Mouse (Mus musculus) liver, adult 2 months (tissue): Measurements from ENCODE around the gene Ajuba. TPM values are rescaled to one million over a fixed set of nuclear protein-coding genes. Genes with fewer than 3 reads are reported as not detected.

Experiments used
- DNase-seq: peaks from one replicate; pipeline ENCODE4 v3.0.0-alpha.2; 2011; ENCODE audit warnings: low read depth, low spot score; ENCODE audit errors: extremely low read depth
- H3K27ac ChIP-seq: fragments of 200-500 bp; replicated peaks from 2 replicates; pipeline ENCODE4 v1.5.1; 2012; ENCODE audit warnings: low read depth, mild to moderate bottlenecking, control low read depth, inconsistent platforms, low read length; ENCODE audit not compliant: insufficient read depth
- H3K27me3 ChIP-seq: fragments of 200-500 bp; 2 replicates; pipeline ENCODE4 v1.6.1; 2012; ENCODE audit warnings: mild to moderate bottlenecking, moderate library complexity, low read length, inconsistent platforms; ENCODE audit not compliant: control insufficient read depth, insufficient read depth
- H3K36me3 ChIP-seq: fragments of 200-500 bp; 2 replicates; pipeline ENCODE4 v1.6.1; 2012; ENCODE audit warnings: low read length, inconsistent platforms; ENCODE audit not compliant: control insufficient read depth, insufficient read depth
- H3K4me1 ChIP-seq: fragments of 200-500 bp; 2 replicates; pipeline ENCODE4 v1.6.1; 2011; ENCODE audit warnings: low read length; ENCODE audit not compliant: control insufficient read depth, insufficient read depth
- H3K4me3 ChIP-seq: fragments of 200-500 bp; 2 replicates; pipeline ENCODE4 v1.5.1; 2011; ENCODE audit warnings: low read depth, mild to moderate bottlenecking, control low read depth, low read length, moderate library complexity; ENCODE audit not compliant: insufficient read depth
- H3K79me2 ChIP-seq: fragments of 200-500 bp; 2 replicates; pipeline ENCODE4 v1.6.1; 2012; ENCODE audit warnings: inconsistent platforms, mild to moderate bottlenecking, low read length, moderate library complexity; ENCODE audit not compliant: control insufficient read depth, insufficient read depth
- H3K9ac ChIP-seq: fragments of 200-500 bp; 2 replicates; pipeline ENCODE4 v1.6.1; 2012; ENCODE audit warnings: low read depth, mild to moderate bottlenecking, control low read depth, inconsistent platforms, low read length
- CTCF ChIP-seq: fragments of 200-500 bp; IDR thresholded peaks from 2 replicates; pipeline ENCODE4 v1.5.1; 2011; ENCODE audit warnings: low read depth, low read length, control low read depth
- POLR2A ChIP-seq: fragments of 200-500 bp; IDR thresholded peaks from 2 replicates; pipeline ENCODE4 v1.6.1; 2011; ENCODE audit warnings: low read length, control low read depth; ENCODE audit not compliant: insufficient read depth; ENCODE audit errors: extremely low read depth
- WGBS: fragments of 180-500 bp; shearing (Covaris S2); methylation state at CpG from one replicate; pipeline ENCODE4 v1.1.7; 2018; 5-methylcytosine and 5-hydroxymethylcytosine counted together
- polyA plus RNA-seq: library from polyadenylated mRNA; depleted of rRNA; stranded (reverse); fragments of >200 nt; gene quantifications from 2 replicates; pipeline ENCODE4 v1.2.3, GENCODE M21; 2012; rRNA removed
- total RNA-seq: library from RNA; depleted of rRNA; stranded (reverse); fragments of >200 nt; gene quantifications from 2 replicates; pipeline ENCODE4 v1.2.3, GENCODE M21; 2014; rRNA removed

The Ajuba gene
- total and polyA plus RNA-seq, 2 experiments = 3.8 to 12.2 TPM

GRCm38 (mm10) chr14:54523600-54523999, 53.8 kb downstream of the Ajuba start:
- H3K79me2 ChIP-seq = no peaks in the 10 kb centered on the region
- no peak for DNase-seq
- no peaks in the 10 kb centered on the region for H3K36me3 ChIP-seq
- TF ChIP-seq CTCF (peak; percentile 4; the same call in 1 of the 2 replicates), POLR2A (no peak)
- H3K4me3 ChIP-seq = no peak overlapping the region
- no peak overlapping the region for H3K9ac ChIP-seq
- H3K27me3 ChIP-seq = no peaks in the 10 kb centered on the region
- no peak overlapping the region for H3K27ac ChIP-seq
- no peaks in the 10 kb centered on the region; the same call in 1 of the 2 replicates for H3K4me1 ChIP-seq
- 41% methylated on average over 6 of the region's 6 CpGs for WGBS

Other genes with a start within 250 kb of the Ajuba start
- 16.4 and 23.1 TPM in 2 replicates for gene Oxa1l, start 216.7 kb downstream of the Ajuba start, total RNA-seq
- 108 and 116 TPM in 2 replicates for gene Oxa1l, start 216.7 kb downstream of the Ajuba start, polyA plus RNA-seq
- gene Slc7a7, start 159.8 kb downstream of the Ajuba start, total RNA-seq = 2.2 and 2.3 TPM in 2 replicates
- 2.6 and 4.1 TPM in 2 replicates for gene Slc7a7, start 159.8 kb downstream of the Ajuba start, polyA plus RNA-seq
- gene Mrpl52, start 150.6 kb downstream of the Ajuba start, total RNA-seq = 77.8 and 85.8 TPM in 2 replicates
- gene Mrpl52, start 150.6 kb downstream of the Ajuba start, polyA plus RNA-seq = 876 and 1,262 TPM in 2 replicates
- 9.0 and 12.4 TPM in 2 replicates for gene Mmp14, start 145.9 kb downstream of the Ajuba start, total RNA-seq
- 44.0 and 52.6 TPM in 2 replicates for gene Mmp14, start 145.9 kb downstream of the Ajuba start, polyA plus RNA-seq
- gene Lrp10, start 113.4 kb downstream of the Ajuba start, total RNA-seq = 7.1 and 10.4 TPM in 2 replicates
- 41.3 and 50.3 TPM in 2 replicates for gene Lrp10, start 113.4 kb downstream of the Ajuba start, polyA plus RNA-seq
- not detected in 2 replicates for gene Rem2, start 101.5 kb downstream of the Ajuba start, total RNA-seq
- gene Rem2, start 101.5 kb downstream of the Ajuba start, polyA plus RNA-seq = 0.10 TPM in 1 of 2 replicates, not detected in the other
- 7.4 and 8.0 TPM in 2 replicates for gene Prmt5, start 60.0 kb downstream of the Ajuba start, total RNA-seq
- 9.5 and 17.0 TPM in 2 replicates for gene Prmt5, start 60.0 kb downstream of the Ajuba start, polyA plus RNA-seq
- 13.7 and 13.8 TPM in 2 replicates for gene Haus4, start 22.9 kb downstream of the Ajuba start, total RNA-seq
- gene Haus4, start 22.9 kb downstream of the Ajuba start, polyA plus RNA-seq = 7.4 and 10.9 TPM in 2 replicates
- 3.0 and 3.1 TPM in 2 replicates for gene 4931414P19Rik, start 28.4 kb upstream of the Ajuba start, total RNA-seq
- 2.6 and 4.3 TPM in 2 replicates for gene 4931414P19Rik, start 28.4 kb upstream of the Ajuba start, polyA plus RNA-seq
- 179 and 181 TPM in 2 replicates for gene Psmb5, start 40.5 kb upstream of the Ajuba start, total RNA-seq
- gene Psmb5, start 40.5 kb upstream of the Ajuba start, polyA plus RNA-seq = 217 and 221 TPM in 2 replicates
- gene Psmb11, start 43.9 kb upstream of the Ajuba start, total RNA-seq = not detected in 2 replicates
- gene Psmb11, start 43.9 kb upstream of the Ajuba start, polyA plus RNA-seq = not detected in 2 replicates
- gene Gm17606, start 63.4 kb upstream of the Ajuba start, total RNA-seq = not detected in 2 replicates
- not detected in 2 replicates for gene Gm17606, start 63.4 kb upstream of the Ajuba start, polyA plus RNA-seq
- 0.09 and 0.27 TPM in 2 replicates for gene Cdh24, start 63.8 kb upstream of the Ajuba start, total RNA-seq
- gene Cdh24, start 63.8 kb upstream of the Ajuba start, polyA plus RNA-seq = 0.37 and 0.73 TPM in 2 replicates
- gene 1700123O20Rik, start 108.7 kb upstream of the Ajuba start, total RNA-seq = 30.6 and 36.0 TPM in 2 replicates
- 36.7 and 39.0 TPM in 2 replicates for gene 1700123O20Rik, start 108.7 kb upstream of the Ajuba start, polyA plus RNA-seq
- gene Acin1, start 109.4 kb upstream of the Ajuba start, total RNA-seq = 39.7 and 44.3 TPM in 2 replicates
- 39.0 and 49.1 TPM in 2 replicates for gene Acin1, start 109.4 kb upstream of the Ajuba start, polyA plus RNA-seq
- not detected in 2 replicates for gene Gm29776, start 121.3 kb upstream of the Ajuba start, total RNA-seq
- not detected in 2 replicates for gene Gm29776, start 121.3 kb upstream of the Ajuba start, polyA plus RNA-seq
- 5.6 and 7.9 TPM in 2 replicates for gene Cebpe, start 134.6 kb upstream of the Ajuba start, total RNA-seq
- gene Cebpe, start 134.6 kb upstream of the Ajuba start, polyA plus RNA-seq = 12.4 and 12.9 TPM in 2 replicates
- gene Slc7a8, start 204.4 kb upstream of the Ajuba start, total RNA-seq = 1.0 and 1.8 TPM in 2 replicates
- gene Slc7a8, start 204.4 kb upstream of the Ajuba start, polyA plus RNA-seq = 2.2 and 2.9 TPM in 2 replicates
- gene Rnf212b, start 236.6 kb upstream of the Ajuba start, total RNA-seq = not detected in 2 replicates
- not detected in 2 replicates for gene Rnf212b, start 236.6 kb upstream of the Ajuba start, polyA plus RNA-seq